Mouse (Mus musculus): ENCODE measurements around the gene Slc26a9.

The Slc26a9 gene

GRCm38 (mm10) chr1:131820887-131821328, 77.1 kb downstream of the Slc26a9 start:
- in situ Hi-C loops (cut with MboI, MseI): no loop called here
